Mouse (Mus musculus): ENCODE results near the gene Atg5.

DNA sequence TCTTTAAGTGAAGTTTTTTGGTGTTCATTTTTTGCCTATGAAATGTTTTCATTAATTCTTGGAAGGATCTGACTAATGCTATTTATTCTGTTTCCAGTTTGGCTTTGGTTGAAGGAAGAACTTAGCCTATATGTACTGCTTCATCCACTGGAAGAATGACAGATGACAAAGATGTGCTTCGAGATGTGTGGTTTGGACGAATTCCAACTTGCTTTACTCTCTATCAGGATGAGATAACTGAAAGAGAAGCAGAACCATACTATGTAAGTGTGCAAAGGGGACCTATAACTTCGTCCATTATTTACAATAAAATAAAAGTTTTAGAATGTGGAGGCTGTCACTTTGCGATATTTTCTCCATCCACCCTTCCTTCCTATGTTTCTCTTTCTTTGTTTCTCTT lies 17.8 kb downstream of the Atg5 start:
- TF ChIP-seq CTCF (IDR thresholded peaks at IDR 0.05): no peak
- no peak for TF ChIP-seq EP300 (IDR thresholded peaks at IDR 0.05)

Measured in lung, postnatal 0 days (tissue).